Mouse (Mus musculus) CH12.LX (cell line): Measurements from ENCODE around the gene Klhl36.

Experiments
- CTCF ChIP-seq, 2 experiments: IDR thresholded peaks in 1 of 2; conservative IDR thresholded peaks in 1 of 2; 2 replicates each; pipeline ENCODE4 v1.5.1; 2011 to 2012; ENCODE audit warnings: low read depth in 2 of 2, low read length in 2 of 2, improper control_type of control experiment in 1 of 2, inconsistent platforms in 1 of 2, mild to moderate bottlenecking in 1 of 2, moderate library complexity in 1 of 2
- E2F4 ChIP-seq: IDR thresholded peaks from 2 replicates; pipeline ENCODE4 v1.6.1; 2011; ENCODE audit warnings: low read depth, low read length, improper control_type of control experiment; ENCODE audit not compliant: insufficient replicate concordance
- POLR2A ChIP-seq: IDR thresholded peaks from 2 replicates; pipeline ENCODE4 v1.6.1; 2011; ENCODE audit warnings: low read depth, mild to moderate bottlenecking, improper control_type of control experiment, low read length
- TCF12 ChIP-seq: IDR thresholded peaks from 2 replicates; pipeline ENCODE4 v1.6.1; 2014; ENCODE audit warnings: low read depth, mild to moderate bottlenecking, inconsistent platforms, low read length, improper control_type of control experiment

GRCm38 (mm10) chr8:119824100-119824499 lies 38.0 kb upstream of the Klhl36 start:
- TF ChIP-seq E2F4, result no peak
- TF ChIP-seq TCF12, result no peak
- TF ChIP-seq POLR2A, result no peak
- no peak for TF ChIP-seq CTCF (conservative IDR thresholded peaks at IDR 0.05 in 1 of 2, IDR thresholded peaks at IDR 0.05 in 1 of 2; ENCODE audit: low read depth in 2 of 2, low read length in 2 of 2)
